Mouse (Mus musculus): ENCODE data around the gene Olfr1353.
"Not testable (repeated sequence)": the region's sequence is repeated elsewhere in the genome, so short reads cannot be mapped to it uniquely, and the experiment has no call there.

Gene Olfr1353

GRCm38 (mm10) chr10:78963009-78963408, at the start of gene Olfr1353:
Gene Olfr1353, plus strand, starts transcription at chr10:78963309.
- DNase-seq = not testable (repeated sequence)

GRCm38 (mm10) chr10:78950336-78950735, 12.8 kb upstream of the Olfr1353 start, which contains the start of gene Olfr8:
Gene Olfr8, plus strand, starts transcription at chr10:78950636.
- DNase-seq = not testable (repeated sequence)

- DNase-seq = no peak
Observed at GRCm38 (mm10) chr10:78980750-78981149, 17.6 kb downstream of the Olfr1353 start, which contains the start of gene Olfr1352. Gene Olfr1352, plus strand, starts transcription at chr10:78981050.

- no peak for DNase-seq
Observed at GRCm38 (mm10) chr10:79012172-79012571, 49.1 kb downstream of the Olfr1353 start, which contains the start of gene Olfr1351. Gene Olfr1351, plus strand, starts transcription at chr10:79012472.
